Mouse (Mus musculus) CH12.LX (cell line): ENCODE data around the gene Atad5.

Experiments used
- CTCF ChIP-seq, 2 experiments: IDR thresholded peaks in 1 of 2; conservative IDR thresholded peaks in 1 of 2; 2 replicates each; pipeline ENCODE4 v1.5.1; 2011 to 2012; ENCODE audit warnings: low read depth in 2 of 2, low read length in 2 of 2, improper control_type of control experiment in 1 of 2, inconsistent platforms in 1 of 2, mild to moderate bottlenecking in 1 of 2, moderate library complexity in 1 of 2
- EP300 ChIP-seq: IDR thresholded peaks from 2 replicates; pipeline ENCODE4 v1.6.1; 2011; ENCODE audit warnings: low read length, improper control_type of control experiment
- ETS1 ChIP-seq: conservative IDR thresholded peaks from 2 replicates; pipeline ENCODE4 v1.6.1; 2012; ENCODE audit warnings: low read depth, mild to moderate bottlenecking, inconsistent platforms, low read length, improper control_type of control experiment, moderate library complexity
- GABPA ChIP-seq: IDR thresholded peaks from 2 replicates; pipeline ENCODE4 v1.6.1; 2012; ENCODE audit warnings: low read depth, low read length, improper control_type of control experiment, inconsistent platforms; ENCODE audit not compliant: insufficient replicate concordance
- MAFK ChIP-seq: IDR thresholded peaks from 2 replicates; pipeline ENCODE4 v1.6.1; 2011; ENCODE audit warnings: low read length, improper control_type of control experiment; ENCODE audit not compliant: insufficient replicate concordance
- MYC ChIP-seq: IDR thresholded peaks from 2 replicates; pipeline ENCODE4 v1.6.1; 2011; ENCODE audit warnings: low read depth, mild to moderate bottlenecking, improper control_type of control experiment, low read length
- PAX5 ChIP-seq: IDR thresholded peaks from 2 replicates; pipeline ENCODE4 v1.6.1; 2012; ENCODE audit warnings: low read length, inconsistent platforms, mixed read lengths
- POLR2A ChIP-seq: IDR thresholded peaks from 2 replicates; pipeline ENCODE4 v1.6.1; 2011; ENCODE audit warnings: low read depth, mild to moderate bottlenecking, improper control_type of control experiment, low read length
- POLR2AphosphoS2 ChIP-seq: IDR thresholded peaks from 2 replicates; pipeline ENCODE4 v1.6.1; 2011; ENCODE audit warnings: low read depth, low read length, improper control_type of control experiment

DNA sequence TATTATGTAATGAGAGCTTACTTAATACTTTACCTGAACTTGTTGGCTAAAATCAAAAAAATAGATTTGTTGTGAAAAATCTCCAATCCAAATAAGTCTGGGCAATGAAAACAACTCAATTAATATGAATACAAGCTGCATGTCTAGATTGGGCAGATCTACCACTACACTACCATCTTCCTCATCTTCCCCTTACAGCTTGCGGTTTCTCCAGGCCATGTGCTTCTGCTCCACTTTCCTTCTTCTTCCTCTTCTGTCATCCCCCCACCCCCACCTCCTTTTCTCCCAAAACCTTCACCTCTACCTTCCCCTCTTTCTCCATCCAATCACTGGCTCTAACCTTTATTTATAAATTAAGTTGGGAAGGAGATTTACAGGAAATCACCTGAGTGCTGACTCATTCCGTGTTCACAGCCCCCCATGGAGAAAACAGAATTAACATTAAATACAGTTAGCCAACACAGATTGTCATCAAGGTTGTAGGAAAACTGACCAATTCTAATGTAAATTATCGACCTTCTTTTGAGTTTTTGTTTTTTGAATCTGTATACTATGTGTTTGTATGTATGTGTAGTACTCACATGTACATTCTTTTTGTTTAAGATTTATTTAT lies 9.3 kb downstream of the Atad5 start:
- TF ChIP-seq POLR2A = no peak
- TF ChIP-seq GABPA = no peak
- TF ChIP-seq EP300 = no peak
- TF ChIP-seq POLR2AphosphoS2 = no peak
- TF ChIP-seq MYC = no peak
- TF ChIP-seq PAX5 = no peak
- no peak for TF ChIP-seq CTCF (conservative IDR thresholded peaks at IDR 0.05 in 1 of 2, IDR thresholded peaks at IDR 0.05 in 1 of 2; ENCODE audit: low read depth in 2 of 2, low read length in 2 of 2)
- no peak for TF ChIP-seq MAFK
- TF ChIP-seq ETS1 = no peak
